Mouse (Mus musculus): ENCODE measurements around the gene Ntrk3. TPM values are rescaled to one million over a fixed set of nuclear protein-coding genes. Genes with fewer than 3 reads are reported as not detected.

Gene Ntrk3
- total RNA-seq, 2 experiments from 2014 or later, result 1.1 to 1.5 TPM

DNA sequence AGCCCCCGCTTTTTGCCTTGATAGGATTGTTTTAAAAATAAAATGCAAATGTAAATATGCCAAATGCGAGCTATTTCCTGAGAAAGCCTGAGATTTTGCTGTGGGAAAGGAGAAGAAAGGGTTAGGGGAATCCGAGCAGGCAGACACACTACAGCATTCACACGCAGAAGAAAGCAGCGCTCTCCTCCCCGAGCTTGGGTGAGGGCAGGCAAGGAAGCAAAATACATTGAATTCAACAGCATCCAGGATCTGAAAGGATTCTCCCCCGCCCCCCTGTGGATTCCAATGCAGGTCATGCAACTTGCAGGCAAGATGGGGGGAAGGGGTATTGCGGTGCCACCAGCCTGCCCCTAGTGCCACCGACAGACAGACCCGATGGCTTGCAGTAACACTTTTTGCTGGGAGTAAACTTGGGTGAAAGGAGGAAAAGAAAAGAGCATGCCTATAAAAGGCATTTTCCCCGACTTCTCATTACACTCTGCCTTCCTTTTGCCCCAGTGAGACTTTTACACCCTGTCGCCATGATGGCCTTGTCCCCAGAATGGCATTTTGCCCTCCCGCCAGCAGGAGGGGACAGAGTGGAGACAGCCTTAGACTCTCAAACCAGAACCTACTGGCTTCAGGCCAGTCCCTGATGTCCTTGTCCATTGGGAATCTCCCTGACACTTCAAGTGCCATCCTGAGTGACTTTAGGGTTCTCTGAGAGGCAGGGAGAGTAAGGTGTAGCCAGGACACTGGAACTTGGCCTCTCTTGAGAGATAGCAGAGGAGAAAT, 158.2 kb downstream of the Ntrk3 start:
- DNase-seq, result no peak
- no peak for TF ChIP-seq CTCF (IDR thresholded peaks at IDR 0.05)
- intact Hi-C loops (cut with DNase I), result no loop called here
- peak overlapping the region; percentile 65 for H3K4me3 ChIP-seq
- H3K27ac ChIP-seq, result no peak overlapping the region

DNA sequence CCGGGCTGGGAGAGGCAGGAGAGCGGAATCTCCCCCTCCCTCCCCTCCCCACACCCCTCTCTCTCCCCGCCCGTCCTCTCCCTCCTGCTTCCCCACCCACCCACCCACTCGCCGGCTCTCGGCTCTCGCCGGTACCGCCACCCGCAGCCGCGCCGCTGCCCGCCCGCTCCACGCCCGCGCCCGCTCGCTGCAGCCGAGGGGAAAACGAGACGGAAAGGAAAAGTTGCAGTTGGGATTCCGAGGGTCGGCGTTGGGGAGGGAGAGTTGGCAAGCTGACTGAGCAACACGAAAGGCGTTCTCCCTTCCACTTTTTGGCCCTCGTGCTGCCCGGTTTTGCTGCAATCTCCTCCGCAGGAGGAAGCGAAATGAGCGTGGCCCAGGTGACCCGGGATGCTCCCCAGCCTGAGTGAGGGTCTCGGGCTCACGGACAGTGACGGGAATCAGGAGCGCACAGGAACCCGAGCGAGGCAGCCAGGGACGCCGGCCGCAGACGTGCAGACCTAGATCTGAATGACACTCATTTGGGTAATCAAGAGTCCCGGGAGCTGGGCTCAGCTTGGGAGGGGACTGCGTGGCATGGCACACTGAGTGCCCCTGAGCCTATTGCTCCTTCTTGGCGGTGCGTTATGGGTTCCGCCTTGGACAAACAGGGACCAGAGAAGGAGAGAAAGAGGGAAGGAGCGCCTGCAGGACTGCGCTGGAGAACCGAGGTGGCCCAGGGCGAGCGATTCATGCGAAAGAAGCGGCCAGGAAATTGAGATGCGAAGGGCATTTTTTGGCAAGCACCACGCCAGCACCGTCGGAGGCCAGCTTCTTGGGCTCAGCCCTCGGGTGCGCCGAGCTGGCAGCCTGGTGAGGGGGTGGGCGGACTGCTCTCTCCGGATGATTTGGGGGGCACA, 159.1 kb downstream of the Ntrk3 start:
- TF ChIP-seq CTCF (IDR thresholded peaks at IDR 0.05), result no peak
- H3K27ac ChIP-seq, result no peak overlapping the region
- DNase-seq, result no peak
- intact Hi-C loops (cut with DNase I), result no loop called here
- peak overlapping the region; percentile 65 for H3K4me3 ChIP-seq

DNA sequence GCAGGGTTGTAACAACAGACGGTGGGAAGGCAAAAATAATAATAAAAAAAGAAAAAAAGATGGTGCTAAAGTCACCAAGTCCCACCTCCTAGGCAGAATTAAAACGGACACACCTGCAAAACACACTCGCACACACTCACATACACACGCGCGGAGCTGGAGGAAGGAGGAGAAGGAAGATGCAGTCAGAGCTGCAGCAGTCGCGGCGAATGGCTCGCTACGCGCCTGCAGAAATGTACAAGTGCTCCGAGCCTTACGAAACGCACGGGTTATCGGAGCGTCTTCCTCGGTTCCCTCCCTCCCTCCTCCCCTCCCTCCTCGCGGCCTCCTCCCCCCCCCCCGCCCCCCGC, 159.7 kb downstream of the Ntrk3 start:
- TF ChIP-seq CTCF (IDR thresholded peaks at IDR 0.05), result no peak
- Histone ChIP-seq H3K4me3 (peak overlapping the region; percentile 65), H3K27ac (no peak overlapping the region)
- intact Hi-C loops (cut with DNase I), result no loop called here
- DNase-seq, result no peak

DNA sequence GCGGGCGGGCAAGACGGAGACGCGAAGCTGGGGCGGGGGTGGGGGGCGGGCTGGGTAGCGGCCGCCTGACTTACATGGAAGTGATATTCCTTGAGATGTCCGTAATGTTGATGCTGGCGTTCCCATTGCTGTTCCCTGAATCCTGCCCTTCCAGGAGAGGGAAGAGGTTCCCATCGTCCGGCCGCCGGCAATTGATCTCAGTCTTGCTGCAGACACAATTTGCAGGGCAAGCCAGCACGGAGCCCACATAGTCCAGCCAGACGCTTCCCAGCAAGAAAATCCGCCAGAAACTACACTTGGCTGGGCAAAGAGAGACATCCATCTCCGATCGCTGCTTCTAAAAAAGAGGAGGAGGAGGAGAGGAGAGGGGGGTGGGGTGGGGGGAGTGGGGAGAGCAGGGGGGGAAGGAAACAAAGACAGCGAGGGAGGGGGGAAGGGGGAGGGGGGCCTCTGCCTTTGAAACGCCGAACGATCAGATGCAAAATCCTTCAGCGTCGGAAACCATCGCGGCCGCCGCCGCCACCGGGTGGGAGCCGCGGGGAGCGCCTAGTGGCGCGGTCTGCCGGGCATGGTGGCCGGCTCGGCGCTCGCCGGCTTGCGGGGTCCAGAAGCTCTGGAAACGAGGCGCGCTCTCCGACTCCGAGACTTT, 160.2 kb downstream of the Ntrk3 start:
- intact Hi-C loops (cut with DNase I), result no loop called here
- peak overlapping the region; percentile 65 for H3K4me3 ChIP-seq
- DNase-seq, result no peak

DNA sequence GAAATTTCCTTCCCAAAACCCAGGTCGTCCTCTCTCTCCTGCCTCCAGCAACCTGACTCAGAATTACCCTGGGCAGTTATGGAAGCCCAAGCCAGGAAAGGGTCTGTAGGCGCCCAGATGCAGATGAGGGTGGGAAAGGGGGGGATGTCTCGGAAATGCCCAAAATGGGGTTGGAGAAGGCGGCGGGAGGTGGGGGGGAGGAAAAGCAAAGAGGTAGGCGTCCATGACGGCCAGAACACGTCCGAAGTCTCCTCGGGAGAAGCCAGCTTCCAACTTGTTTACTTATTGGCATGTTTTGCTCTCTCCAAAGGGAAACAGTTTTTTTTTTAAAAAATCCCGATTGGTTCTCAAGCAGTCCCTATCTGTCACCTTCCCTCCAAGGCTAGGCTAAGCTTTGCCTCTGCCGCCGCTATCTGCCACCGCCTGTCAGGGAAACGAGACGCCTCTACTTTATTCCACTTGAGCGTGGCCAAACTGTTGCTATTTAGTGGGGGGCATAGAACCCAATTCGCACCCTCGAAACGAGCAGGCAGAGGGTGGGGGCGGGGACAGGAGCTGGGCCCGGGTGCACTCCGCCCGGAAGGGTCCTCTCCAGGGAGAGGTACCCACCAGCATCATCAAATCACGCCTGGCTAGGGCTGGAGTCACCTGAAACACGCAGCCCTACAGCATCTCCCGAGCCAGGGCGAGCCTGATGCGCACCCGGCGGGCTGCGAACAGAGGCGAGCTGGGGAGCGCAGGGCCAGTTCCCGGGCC, 160.9 kb downstream of the Ntrk3 start:
- peak overlapping the region; percentile 65 for H3K4me3 ChIP-seq
- intact Hi-C loops (cut with DNase I), result no loop called here
- no peak overlapping the region; the same call in 1 of the 2 replicates for H3K27ac ChIP-seq
- peak; percentile 53 for DNase-seq
- TF ChIP-seq CTCF (IDR thresholded peaks at IDR 0.05), result no peak

More for the DNA sequence above, 160.2 kb downstream of the Ntrk3 start:
- peak overlapping the region; percentile 28; the same call in 1 of the 2 replicates for H3K27ac ChIP-seq
- TF ChIP-seq CTCF (IDR thresholded peaks at IDR 0.05), result no peak

DNA sequence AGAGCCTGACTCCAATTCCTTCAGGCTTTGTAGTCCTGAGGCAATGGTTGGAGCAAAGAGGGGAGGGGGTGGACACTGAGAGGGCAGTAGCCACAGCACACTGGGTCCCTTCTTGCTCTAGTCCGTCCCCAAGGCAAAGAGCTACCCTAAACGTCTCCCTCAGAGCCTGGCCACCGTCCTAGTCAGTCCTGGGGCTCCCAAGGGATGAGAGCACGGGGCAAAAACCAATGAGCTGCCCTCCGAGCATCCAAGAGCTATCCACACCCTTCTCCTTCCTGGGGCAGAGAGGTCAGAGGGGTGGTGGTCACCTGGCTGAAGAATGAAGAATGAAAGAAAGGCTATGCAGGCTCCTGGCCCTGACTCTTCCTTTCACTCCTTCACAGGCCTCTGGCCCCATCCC, 161.6 kb downstream of the Ntrk3 start:
- Histone ChIP-seq H3K27ac (no peak overlapping the region), H3K4me3 (peak overlapping the region; percentile 65)
- intact Hi-C loops (cut with DNase I), result no loop called here
- no peak for DNase-seq
- no peak for TF ChIP-seq CTCF (IDR thresholded peaks at IDR 0.05)

DNA sequence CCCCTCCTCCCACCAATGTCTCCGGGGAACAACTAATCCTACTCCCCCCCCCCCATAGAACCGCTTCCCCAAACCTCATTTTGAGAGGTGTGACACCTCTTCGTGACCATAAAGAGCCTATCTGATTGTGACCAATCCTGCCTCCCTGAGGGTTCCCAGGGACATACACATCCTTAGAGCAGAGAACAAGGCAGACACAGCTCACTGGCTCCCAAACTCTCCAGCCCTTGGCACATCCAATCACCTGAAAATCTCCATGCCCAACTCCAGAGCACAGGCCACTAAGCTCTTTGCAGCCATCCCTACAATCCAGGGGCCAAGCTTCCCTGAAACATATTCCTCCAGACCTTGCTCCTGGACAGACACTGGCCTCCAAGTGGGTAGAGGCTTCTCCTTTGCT, 162.3 kb downstream of the Ntrk3 start:
- intact Hi-C loops (cut with DNase I), result no loop called here
- Histone ChIP-seq H3K4me3 (no peak overlapping the region; the same call in 1 of the 2 replicates), H3K27ac (no peak overlapping the region)
- DNase-seq, result no peak
- TF ChIP-seq CTCF (IDR thresholded peaks at IDR 0.05), result no peak

DNA sequence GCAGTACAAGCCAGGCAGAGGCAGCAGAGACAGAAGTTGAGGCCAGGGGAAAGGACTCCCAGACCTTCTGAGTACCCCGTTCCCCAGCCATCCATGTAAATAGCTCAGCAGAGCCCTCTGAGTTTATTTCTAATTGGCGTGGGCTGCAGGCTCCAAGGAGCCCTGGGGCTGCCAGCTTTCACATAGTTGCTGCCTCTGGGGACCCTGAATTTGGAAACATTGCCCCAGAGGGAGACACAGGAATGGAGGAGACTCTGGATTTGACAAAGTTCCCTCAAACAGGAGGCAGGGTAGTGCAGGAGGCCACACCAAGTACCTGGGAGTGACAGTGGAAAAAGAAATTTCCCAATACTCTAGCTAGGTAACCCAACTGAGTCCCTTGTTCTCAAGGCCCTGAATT, 166.6 kb downstream of the Ntrk3 start:
- no peak overlapping the region for H3K27ac ChIP-seq
- no peak for DNase-seq
- no peak for TF ChIP-seq CTCF (IDR thresholded peaks at IDR 0.05)
- intact Hi-C loops (cut with DNase I), result no loop called here
- no peak overlapping the region for H3K4me3 ChIP-seq

DNA sequence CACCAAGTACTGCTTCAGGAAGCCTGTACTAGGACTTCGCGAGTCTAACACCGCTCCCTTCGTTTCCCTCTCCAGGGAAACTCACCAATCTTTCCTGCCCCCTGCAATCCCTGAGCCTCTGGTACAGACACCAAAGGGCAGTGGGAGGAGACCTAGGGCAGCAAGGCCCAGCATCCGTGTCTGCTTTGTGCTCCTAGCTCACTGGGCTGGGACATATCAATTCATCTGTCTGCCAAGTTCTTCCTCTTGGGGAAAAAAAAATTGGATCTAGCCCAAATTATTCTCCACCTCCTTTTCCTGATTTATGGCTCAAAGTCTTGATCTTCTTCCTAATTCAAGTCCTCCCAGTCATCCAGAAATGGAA, 168.6 kb downstream of the Ntrk3 start:
- Histone ChIP-seq H3K27ac (no peak overlapping the region), H3K4me3 (peak overlapping the region; percentile 50)
- intact Hi-C loops (cut with DNase I), result no loop called here
- DNase-seq, result no peak
- no peak for TF ChIP-seq CTCF (IDR thresholded peaks at IDR 0.05)

DNA sequence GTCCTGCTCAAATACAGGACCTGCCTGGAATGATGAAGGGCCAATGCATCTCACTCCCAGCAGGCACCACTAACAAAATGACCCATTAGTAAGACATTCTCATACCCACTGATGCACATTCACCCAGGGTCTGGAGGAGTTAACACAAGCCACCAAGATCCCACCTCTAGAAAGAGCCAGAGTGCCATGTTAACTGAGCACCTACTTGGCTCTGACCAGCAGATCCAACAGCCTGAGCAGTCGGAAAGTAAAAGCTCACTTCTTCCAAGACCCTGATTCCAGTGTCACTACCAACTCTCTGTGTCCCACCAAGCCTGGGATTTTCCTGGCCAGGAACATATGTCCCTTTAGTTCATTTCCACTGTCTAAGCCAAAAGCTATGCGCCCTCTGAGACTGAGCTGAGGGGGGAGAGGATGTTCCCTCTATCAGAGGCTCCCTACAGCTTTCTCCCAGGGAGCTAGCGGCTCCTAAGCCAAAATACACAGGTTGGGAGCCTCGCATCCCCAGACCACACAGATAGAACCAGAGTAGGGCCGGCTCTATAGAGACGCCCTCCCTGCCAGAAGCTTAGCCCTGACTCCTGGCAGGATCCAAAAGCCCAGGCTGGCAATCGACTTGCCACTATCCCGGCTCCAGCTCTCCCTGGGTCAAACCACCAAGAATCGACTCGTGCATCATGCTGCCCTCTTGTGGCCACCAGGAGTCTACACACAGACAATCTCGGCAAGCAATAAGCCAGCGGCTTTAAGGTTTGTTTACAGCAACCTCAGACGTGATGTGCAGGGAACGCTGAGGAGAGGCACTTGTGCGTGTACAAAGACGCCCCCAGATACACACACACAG, 169.2 kb downstream of the Ntrk3 start:
- Histone ChIP-seq H3K4me3 (peak overlapping the region; percentile 50), H3K27ac (no peak overlapping the region)
- peak; percentile 77 for TF ChIP-seq CTCF (IDR thresholded peaks at IDR 0.05)
- DNase-seq, result peak; percentile 62
- intact Hi-C loops (cut with DNase I), result no loop called here

DNA sequence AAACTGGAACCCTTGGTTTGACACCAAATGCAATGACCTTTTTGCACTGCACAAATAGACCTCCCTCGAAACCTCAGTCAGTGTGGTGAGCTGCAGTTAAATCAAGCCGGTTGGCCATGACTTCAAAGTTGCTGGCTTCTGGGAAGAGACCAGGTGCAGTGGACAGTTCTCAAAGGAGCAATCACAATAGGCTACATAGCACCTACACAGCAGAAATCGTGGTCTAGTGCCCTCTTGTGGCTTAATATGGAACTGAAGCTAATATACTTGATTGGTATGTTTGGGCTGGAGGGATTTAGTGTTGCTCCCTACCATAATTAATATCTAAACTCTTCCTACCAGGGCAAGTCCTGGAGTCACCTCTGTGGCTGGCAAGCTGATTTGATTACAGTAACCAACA, 171.2 kb downstream of the Ntrk3 start:
- no peak for DNase-seq
- no peak overlapping the region for H3K4me3 ChIP-seq
- peak; percentile 64 for TF ChIP-seq CTCF (IDR thresholded peaks at IDR 0.05)
- H3K27ac ChIP-seq, result no peak overlapping the region
- intact Hi-C loops (cut with DNase I), result no loop called here

Data from gastrocnemius, adult 2 months (tissue).